Mouse (Mus musculus) urinary bladder, postnatal 4 days (tissue): Measurements from ENCODE around the gene Phf24.

Source experiments
- DNase-seq, 2 experiments: peaks; one replicate each; pipeline ENCODE4 v3.0.0; 2021 to 2022; ENCODE audit warnings: low spot score in 2 of 2

The Phf24 gene

DNA sequence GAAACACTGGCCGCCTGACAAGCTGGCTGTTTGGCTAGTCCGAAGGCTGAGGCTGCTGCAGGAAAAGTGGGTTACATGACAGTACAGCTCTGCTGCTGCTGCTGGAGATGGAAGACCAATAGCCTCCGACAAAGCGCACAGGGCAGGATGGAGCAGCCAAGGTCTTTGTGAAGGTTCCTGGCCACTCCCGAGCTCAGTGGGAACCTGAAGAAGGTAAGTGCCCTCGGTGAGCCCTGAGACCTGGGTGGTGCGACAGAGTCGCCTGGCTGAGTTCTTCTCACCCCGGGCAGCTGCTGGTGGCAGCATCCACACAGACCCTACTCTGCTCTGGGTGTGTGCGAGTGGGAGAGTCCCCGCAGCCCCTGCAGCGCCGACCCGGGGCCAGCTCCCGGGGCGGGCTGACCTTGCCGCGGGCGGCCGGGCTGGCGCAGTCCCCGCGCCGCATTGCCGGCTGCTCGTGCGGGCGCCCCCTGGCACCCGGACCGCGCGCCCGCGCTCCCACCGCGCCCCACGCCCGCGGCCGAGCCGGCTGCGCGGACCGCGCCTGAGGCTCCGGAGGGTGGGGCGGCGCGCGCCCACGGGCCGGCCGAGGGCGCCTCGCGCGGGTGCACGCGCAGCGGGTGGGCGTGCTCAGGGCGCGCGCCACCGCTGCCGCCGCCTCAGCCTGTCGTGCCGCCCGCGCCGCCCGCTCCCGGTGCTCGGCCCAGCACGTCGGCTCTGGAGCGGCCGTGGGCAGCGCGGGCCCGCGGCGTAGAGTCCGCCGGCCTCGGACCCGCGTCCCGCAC is at the start of gene Phf24:
Phf24 (plus strand) TSS at position 44 of the 785 bp plus-strand sequence.
- no peak for DNase-seq

DNA sequence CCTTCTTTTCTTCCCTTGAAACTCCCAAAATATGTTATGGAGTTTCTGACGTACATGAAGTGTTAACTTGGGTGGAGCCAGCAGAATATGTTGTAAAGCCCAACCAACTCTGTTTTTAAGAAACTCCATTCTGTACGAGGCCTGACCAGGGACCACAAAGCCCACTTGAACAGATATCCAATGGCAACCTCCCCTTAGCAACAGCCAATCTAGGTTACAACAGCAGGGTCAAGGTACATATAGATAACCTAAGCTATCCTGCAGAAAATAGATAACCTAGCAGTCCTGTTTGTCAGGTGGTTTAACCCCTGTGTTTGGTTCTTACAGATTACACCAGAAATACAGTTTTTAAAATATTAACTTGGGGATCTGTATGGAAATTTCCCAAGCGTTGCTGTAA is 49.1 kb upstream of the Phf24 start:
- DNase-seq = no peak

DNA sequence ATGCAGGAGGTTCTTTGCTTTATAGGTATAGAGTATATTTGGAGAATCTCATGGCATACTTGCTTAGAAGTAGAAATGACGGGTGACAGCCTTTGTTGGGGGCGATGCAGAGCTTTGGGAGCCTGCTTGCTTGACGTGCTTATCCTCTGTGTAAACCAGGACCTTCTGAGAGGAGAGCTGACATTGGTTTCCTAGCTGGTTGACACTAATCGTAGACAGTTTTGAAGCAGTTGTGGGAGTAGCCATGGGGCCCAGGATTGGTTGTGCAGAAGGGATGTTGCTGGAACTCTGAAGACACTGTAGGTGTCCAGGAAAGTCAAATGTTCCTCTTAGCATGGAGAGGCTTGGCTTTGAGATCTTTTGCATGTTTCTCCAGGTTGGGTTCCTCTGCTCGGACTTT is 48.3 kb upstream of the Phf24 start:
- DNase-seq = no peak

DNA sequence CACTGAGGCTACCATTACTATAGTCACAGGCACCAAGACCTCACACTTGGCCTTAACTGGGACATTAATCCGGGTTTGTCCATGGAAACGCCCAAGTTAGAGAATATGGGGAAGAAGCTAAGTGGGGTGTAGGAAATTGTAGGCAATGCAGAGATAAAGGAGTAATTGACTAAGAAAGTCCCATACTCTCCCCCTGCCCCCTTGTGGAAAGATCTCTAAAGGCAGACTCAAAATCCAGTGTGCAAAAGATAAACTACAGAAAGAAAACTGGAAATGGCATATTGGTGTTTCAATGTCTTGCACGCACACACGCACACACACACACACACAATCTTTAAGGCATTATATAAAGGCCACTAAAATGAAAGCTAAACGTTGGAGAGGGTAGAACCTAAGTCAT is 45.7 kb upstream of the Phf24 start:
- DNase-seq = no peak

DNA sequence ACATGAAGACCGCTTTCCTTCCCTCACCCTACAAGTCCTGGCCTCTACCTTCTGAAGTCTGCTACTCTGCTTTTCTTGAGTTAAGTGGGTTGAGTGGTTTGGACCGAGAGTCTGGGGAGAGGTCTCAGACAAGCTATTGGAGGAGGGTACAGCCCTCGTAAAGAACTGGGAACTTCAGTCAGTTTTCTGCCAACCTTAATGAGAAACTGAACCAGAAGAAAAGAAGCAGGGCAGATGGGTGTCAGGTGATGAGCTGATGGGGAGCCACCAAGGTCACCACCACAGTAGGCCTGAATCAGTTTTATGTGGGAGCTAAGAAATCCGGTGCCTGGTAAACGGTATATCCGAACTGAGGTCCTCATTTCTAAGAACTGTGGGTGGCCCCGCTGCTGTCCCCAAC is 44.3 kb upstream of the Phf24 start:
- no peak for DNase-seq

DNA sequence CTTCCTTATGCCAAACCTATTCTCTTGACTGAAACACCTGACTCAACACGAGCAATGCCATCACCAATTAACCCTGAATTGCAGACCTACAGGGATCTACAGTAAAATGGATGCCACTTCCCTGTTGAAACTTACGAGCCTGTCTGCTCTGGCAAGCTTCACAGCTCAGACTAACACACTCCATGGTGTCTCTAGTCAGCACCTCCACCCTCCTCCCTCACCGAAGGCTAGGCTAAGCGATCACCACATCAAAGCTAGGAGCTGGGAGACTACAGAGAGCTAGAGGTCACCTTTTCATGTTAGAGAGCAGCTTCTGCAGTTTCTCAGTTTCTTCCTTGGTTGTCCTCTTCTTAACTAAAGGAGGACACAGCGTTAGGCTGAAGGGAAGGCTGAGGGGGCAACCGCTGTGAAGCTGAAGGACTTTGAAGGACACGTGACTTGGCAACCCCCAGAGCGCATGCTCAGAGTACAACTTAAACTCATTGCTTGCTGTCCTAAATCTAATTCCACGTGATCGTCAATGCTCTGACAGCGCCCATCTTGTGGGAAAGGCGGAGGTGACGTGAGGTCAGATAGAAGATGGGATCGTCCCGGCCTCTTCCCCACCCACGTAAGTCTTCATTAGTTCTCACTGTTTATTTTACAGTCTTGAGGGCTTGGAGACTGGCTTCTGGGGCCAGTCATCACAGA is 43.6 kb upstream of the Phf24 start:
- no peak for DNase-seq

DNA sequence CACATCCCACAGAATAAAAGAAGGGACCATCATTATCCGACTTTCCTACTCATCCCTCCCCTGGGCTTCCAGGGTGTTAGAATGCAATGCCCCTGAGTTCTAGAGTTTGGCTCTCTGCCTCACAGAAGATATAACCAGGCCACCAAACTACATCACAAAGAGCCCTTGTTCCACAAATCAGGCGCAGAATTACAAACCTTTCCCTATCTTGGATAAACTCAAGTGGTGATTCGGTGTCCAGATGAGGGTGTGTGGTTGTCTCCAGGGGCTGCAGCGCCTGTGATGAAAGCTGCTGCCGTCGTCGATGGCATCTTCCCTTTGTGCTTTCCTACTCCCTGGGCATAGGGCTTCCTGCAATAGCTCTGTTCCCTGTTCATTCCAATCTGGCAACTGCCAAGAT is 42.3 kb upstream of the Phf24 start, which contains the start of gene Fam205c:
Fam205c (minus strand) TSS at position 101 of the 400 bp plus-strand sequence.
- DNase-seq = no peak

DNA sequence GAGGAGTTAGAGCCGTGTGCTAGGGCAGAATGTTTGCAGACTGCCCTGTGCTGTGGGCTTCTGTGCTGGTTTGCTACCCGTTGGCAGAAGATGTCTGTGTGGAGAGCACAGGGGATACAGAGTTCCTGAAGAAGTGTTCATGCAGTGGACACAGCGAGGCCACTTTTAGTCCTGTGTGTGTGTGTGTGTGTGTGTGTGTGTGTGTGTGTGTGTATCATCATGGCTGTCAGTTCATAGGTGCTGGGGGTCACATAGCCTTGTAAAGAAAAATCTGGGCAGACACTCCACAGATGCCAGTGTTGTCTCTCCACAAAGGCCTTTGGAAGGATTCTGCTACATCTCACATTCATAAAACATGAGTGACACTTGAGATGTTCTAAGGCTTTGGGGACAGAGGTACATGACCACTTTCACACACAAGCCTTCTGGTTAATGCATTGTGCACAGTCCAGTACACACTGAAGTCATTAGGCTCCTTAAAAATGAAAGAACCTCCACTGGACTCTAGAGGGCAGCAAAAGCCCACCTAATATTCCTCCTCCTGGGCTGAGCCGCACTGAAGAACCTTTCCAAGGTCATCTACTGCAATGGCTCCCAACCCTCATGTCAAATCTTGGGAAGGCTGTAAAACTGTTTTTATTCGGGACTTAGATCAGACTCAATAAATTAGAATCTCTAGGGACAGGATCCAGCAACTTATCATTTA is 39.7 kb upstream of the Phf24 start:
- DNase-seq = no peak

DNA sequence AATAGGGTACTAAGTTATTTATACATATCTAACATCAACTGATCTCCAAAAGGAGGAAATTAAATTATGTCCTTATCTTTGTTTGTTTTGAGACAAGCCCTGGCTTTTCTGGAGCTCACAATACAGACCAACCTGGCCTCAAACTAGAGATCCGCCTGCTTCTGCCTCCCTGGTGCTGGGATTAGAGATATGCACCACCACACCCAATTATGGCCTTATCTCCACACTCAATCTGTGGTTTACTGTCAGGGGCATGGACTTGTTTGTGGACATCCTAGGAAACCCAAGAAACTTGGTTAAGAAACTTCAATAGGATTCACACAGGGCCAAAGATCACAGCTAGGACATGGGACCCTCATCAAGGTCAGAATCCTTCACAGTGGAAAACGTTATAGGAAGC is 38.8 kb upstream of the Phf24 start:
- no peak for DNase-seq

DNA sequence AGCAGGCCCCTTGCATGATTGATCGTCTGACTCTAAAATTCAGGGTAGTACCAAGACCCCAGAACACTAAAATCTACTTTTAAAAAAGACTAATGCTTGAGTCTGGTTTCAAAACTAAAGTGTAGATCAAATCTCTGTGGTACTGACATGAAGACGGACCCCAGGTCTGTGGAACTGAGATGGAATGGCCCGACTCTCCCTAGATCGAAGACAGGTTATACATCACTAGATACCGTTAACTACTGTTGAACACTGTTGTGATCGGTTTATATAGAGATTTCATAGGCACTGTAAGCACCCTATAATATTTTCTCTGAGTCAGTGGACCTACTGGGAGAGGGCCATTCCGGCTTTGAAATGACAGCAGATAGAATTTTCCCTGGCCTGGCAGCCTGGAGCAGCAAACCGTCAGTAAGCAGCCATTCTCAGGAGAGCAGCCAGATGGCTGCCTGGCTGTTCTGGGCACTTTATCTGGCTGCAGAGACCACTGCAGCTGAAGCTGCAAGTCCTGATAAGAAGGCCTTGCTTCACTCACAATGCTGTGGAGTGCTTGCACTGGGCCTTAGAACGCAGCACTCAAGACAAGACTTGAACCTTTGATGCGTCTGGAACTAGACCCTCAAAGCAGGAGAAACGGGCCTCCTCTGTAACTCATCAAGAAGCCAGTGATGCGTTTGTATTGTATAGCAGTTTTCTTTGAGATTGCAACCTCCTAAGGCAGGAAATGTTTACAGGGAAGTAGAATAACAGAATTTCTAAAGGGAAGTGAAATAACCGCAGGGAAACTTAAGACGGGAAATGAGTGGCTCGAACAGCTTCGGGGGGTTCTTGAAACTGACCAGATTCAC is 36.4 kb upstream of the Phf24 start:
- no peak for DNase-seq

DNA sequence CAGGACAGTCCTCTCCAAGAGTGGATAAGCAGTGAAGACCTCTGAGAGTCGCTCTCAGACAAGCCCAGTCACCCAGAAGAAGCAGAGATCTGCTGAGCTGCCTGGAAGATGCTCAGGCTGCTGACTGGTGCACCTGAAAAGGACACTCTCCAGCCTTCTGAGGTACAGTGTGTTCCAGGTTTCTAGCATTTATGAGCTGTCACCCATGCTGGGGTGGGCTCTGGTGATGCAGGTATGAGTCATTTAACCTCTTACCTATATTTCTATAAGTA is 35.8 kb upstream of the Phf24 start:
- no peak for DNase-seq

DNA sequence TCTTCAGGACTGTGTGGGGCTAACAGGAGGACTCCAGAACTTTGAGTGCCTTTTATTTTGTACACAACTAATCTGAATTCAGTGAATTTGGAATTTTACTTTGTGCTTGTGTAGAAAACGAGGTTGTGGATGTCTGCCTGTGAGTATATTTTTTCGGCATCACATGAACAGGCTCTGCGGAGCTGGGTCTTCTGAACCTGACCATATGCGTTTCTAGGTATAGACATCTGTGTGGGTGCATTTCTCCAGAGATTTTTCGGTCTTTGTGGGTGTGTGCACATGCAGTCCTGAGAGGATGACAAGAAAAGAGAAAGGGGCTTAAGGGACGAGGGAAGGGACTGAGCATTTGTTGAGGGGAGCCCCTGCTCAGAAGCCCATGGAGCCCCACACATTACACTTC is 29.5 kb upstream of the Phf24 start:
- DNase-seq = no peak

DNA sequence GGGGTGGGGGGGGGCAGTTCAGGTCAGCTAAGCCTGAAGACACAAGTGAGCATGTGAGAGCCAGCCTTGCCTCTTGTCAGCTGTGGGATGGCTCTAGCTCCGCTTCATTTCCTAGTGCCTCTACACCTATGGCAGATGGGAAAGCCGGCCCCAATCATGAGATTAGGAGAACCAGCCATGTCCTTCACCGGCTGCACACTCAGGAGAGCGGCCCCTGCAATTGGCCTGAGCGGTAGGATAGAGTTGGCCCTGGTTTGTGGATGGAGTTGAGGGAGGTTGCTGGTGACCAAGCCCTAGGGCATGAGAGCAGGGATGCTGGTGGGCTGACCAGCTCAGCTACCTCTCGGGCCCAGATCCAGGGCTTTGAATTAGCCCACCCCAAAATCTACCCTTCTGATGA is 27.7 kb upstream of the Phf24 start:
- DNase-seq = no peak

DNA sequence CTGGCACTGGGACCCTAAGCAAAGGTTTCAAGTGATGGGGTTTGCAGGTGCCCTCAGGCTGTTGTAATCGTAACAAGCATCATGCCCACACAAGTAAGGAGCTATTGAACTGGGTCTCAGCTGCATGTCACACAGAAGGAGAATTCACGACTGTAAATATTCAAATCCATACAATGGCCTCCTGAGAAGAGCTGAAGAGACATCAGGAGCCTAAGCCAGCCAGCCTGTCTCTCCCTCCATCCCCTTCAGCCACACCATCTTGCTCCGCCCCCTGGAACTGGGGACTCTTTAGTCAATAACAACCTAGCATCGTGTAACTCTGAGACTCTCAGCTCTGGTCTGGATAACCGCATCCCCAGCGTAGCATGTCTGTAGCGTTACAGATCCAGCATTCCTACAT is 25.3 kb upstream of the Phf24 start:
- no peak for DNase-seq

DNA sequence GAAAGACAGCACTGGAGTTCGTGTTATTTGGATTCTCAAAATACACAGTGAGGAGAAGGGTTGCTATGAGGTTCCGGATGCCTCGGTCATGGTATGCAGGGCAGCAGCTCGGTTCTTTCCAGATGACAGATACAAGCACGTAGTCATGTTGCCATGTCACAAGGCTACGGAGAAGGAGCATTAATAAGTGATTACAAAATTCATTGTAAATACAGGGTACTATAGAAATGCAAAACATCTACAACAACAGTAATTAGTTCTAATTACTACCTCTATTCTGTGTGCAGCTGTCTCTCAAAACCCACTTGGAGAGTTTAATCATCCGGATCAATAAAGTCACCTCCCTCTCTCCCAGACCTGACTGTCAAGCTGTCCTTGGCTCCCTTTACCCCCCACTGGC is 21.3 kb upstream of the Phf24 start:
- no peak for DNase-seq

DNA sequence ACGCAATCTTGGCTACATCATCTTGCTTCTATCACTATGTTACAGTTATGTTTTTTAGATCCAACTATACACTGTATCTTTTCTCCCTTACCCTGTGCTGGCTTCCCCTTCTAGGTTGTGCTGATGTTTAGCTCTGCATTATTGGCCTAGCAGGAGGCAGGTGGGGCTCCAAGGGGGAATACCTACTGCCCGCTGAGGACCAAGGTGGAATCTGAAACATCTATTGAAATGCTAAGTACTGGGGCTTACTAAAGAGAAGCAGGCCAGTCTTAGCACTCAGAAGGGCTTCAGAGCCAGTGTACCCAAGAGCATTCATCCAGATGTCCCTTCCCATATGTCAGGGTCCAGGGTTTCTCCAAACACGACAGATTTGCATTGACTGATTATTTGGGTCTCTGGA is 17.5 kb upstream of the Phf24 start:
- DNase-seq = no peak

DNA sequence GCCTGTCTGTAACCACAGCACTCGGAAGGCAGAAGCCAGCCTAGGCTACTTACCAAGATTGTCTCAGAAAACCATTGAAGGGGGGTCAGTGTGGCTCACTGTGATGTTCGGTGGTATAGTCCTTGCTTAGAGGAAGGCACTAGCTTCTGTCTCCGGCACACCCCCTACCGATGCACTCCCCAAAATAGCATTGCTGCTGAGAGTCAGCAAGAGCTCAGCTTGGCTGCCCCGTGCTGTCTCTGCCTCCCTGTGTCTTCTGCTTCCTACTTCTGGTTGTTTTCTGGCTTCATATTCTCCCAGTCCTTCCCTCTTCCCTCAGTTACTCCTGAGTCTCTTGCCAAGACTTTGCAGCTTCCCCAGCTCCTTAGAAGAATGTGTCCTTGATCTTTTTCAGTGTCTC is 15.6 kb upstream of the Phf24 start:
- no peak for DNase-seq

DNA sequence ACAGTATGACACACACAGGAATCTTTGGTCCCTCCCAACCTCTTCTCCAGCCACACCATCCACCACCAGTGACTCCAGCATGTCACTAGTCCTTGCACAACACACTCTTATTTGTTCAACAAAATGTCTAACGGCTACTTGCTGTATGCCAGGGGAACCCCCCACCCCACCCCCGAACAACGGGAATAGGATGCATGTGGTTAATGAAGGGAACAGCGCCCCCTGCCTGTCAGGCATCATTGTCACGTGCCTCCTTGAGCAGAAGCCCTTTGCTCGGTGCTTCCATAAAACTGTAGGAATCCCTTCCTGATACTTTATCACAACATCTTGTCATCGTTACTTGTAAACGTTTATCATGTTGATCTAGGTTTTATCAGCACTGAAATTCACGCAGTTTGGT is 14.3 kb upstream of the Phf24 start:
- no peak for DNase-seq

DNA sequence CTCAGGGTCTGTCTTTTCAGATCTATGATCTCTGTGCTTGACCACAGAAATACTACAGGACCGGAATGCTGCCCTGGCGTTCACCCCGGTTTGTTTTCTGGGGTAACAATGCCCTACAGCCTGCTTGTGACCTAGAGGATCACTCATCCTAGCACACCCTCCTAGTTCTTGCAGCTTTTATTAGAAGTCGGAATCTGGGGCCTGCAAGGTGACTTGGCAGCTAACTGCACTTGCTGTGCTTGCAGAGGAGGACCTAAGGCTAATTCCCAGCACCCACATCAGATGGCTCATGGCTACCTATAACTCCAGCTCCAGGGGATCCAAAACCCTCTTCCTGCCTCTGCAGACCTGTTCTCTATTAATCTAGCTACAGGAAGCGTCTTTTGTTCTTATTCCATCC is 13.7 kb upstream of the Phf24 start:
- DNase-seq = no peak

DNA sequence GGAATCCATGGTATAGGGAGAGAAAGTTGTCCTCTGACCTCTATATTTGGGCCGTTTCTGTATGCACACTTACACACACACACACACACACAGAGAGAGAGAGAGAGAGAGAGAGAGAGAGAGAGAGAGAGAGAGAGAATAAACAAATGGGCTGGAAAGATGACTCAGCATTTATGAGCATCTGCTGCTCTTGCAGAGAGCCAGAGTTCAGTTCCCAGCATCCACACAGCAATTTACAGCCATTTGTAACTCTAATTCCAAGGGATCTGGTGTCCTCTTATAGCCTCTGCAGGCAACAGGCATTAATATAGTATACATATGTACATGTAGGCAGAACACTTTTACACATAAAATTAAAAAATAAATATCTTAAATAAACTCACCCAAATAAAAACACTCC is 12.5 kb upstream of the Phf24 start:
- no peak for DNase-seq

DNA sequence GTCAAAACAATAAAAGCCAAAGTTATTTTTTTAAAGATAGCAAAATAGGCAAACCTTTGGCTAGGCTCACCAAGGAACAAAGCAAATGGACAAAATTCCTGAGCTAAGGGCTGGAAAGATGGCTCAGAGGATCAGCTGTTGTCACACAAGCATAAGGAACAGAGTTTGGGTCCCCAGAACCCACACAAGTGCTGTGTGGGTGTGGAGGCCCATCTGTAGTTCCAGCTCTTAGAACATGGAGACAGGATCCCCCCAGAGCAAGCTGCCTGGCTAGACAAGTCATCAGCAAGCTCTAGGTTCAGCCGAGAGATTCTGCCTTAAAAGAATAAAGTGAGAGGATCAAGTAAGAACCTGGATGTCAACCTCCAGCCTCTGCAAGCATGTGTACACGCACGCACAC is 11.9 kb upstream of the Phf24 start:
- no peak for DNase-seq

DNA sequence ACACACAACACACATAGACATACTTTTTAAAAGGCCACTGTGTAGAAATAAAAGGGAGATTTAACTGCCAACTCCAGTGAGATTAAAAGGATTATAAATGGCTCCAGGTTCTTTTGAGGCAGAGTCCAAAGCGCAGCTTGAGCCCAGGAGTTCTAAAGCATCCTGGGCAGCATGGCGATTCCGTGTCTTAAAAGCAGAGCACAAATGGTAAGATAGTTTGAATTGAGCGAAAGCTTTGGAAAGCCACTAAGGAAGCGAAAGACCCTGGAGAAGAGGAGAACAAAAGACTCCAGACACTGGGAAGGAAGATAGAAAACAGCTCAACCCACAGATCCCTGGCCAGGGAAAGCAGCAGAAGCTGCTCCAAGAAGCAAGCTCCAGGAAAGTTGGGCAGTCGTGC is 11.5 kb upstream of the Phf24 start:
- DNase-seq = no peak
